Mouse (Mus musculus): ENCODE measurements at regions not wholly inside any gene's neighbourhood (a gene's known extent, or its start where the extent isn't known, plus 50 kb on each side); places are given as distances from the start of the nearest gene placed in this dataset.

DNA sequence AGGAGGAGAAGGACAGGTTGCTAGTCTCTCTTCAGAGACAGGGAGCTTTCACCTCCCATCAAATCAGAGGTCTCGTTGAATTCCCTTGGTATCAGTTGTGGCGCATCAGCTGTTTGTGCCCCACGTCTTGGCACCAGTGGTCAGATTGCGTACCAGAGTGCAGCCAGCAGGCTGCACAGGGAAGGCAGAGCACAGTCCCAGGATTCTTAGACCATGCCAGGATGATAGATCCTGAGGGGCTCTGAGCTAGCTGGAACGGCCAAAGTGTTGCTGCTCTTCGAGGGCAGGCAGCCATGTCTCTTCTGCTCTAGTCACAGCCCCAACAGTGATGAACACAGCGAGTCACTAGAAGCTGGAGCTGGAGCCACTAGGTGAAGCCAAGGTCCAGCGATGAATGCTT lies 167.2 kb downstream of the B3glct start:
- no peaks in the 10 kb centered on the region for H3K4me1 ChIP-seq (ENCODE audit: control insufficient read depth in 2 of 2, insufficient read depth in 2 of 2, low read length in 2 of 2)
- no peak overlapping the region for H3K9ac ChIP-seq (ENCODE audit: low read length)
- peaks cover 15% of the 10 kb centered on the region; the same call in 1 of the 2 replicates for H3K27me3 ChIP-seq (ENCODE audit: control insufficient read depth, insufficient read depth, low read length)
- no peaks in the 10 kb centered on the region for H3K36me3 ChIP-seq (ENCODE audit: control insufficient read depth, insufficient read depth, low read length)
- 71% methylated on average over 8 of the region's 8 CpGs for whole genome bisulfite sequencing
- H3K9me3 ChIP-seq (ENCODE audit: control insufficient read depth, low read length), result no peaks in the 10 kb centered on the region
- H3K4me2 ChIP-seq (ENCODE audit: low read length), result no peak overlapping the region
- H3K4me3 ChIP-seq (ENCODE audit: control insufficient read depth in 1 of 2, insufficient read depth in 1 of 2, low read depth in 1 of 2, low read length in 2 of 2), result no peak overlapping the region
- no peak overlapping the region for H3K27ac ChIP-seq (replicated peaks in 1 of 2; ENCODE audit: control insufficient read depth in 1 of 2, insufficient read depth in 1 of 2, low read depth in 2 of 2, low read length in 2 of 2)
- no peak for ATAC-seq (ENCODE audit: insufficient number of reproducible peaks, insufficient read depth, low FRiP score, low read depth)

DNA sequence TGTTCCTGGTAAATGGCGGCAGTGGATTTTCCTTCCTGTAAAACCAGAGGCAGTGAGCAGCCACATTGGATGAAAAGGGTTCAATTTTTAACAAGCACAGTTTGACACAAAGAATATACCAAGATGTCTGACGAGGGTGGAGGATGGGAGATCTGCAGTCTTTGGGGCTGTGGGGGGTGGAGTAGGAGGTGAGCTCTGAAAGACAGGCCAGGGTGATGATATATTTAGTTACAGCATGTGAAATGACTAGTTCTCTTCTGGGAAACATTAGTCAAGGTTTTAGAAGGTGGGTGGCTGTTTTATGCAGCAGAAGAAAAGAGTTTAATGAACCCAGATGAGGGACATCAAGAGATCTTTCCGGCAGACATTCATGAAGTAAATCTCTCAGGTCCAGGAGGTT lies 170.0 kb upstream of the Rxfp2 start:
- H3K9ac ChIP-seq (ENCODE audit: low read length), result no peak overlapping the region
- no peak overlapping the region for H3K4me2 ChIP-seq (ENCODE audit: low read length)
- no peaks in the 10 kb centered on the region for H3K9me3 ChIP-seq (ENCODE audit: control insufficient read depth, low read length)
- H3K36me3 ChIP-seq (ENCODE audit: control insufficient read depth, insufficient read depth, low read length), result no peaks in the 10 kb centered on the region
- H3K4me1 ChIP-seq (ENCODE audit: control insufficient read depth in 2 of 2, insufficient read depth in 2 of 2, low read length in 2 of 2), result no peaks in the 10 kb centered on the region; a peak in 1 of 4 replicates
- H3K27me3 ChIP-seq (ENCODE audit: control insufficient read depth, insufficient read depth, low read length), result peaks cover 11% of the 10 kb centered on the region; the same call in 1 of the 2 replicates
- no peak overlapping the region for H3K4me3 ChIP-seq (ENCODE audit: control insufficient read depth in 1 of 2, insufficient read depth in 1 of 2, low read depth in 1 of 2, low read length in 2 of 2)
- 87% methylated on average over 3 of the region's 3 CpGs for WGBS
- ATAC-seq (ENCODE audit: insufficient number of reproducible peaks, insufficient read depth, low FRiP score, low read depth), result no peak
- no peak overlapping the region for H3K27ac ChIP-seq (replicated peaks in 1 of 2; ENCODE audit: control insufficient read depth in 1 of 2, insufficient read depth in 1 of 2, low read depth in 2 of 2, low read length in 2 of 2)

DNA sequence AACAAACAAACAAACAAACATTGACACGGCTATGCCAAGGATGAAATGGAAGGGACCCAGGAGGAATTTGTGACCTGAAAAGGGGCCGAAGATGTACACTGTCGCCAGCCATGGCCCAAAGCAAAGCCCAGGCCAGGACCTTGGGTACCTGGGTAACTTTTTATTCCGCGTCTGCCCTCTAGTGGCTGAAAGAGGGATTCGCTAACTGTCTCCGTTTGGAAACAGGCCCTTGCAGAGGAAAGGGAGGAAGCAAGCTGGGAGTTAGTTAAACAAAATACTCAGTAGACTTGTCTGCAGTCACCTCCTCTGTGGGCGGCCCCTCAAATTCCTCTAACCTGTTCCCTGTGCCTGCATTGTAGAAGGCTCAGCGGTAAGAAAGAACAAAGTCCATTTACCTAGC lies 167.5 kb upstream of the Rxfp2 start:
- 13% methylated on average over 9 of the region's 9 CpGs for WGBS
- no peak overlapping the region for H3K4me2 ChIP-seq (ENCODE audit: low read length)
- H3K9me3 ChIP-seq (ENCODE audit: control insufficient read depth, low read length), result no peaks in the 10 kb centered on the region
- no peaks in the 10 kb centered on the region; the same call in 1 of the 2 replicates for H3K27me3 ChIP-seq (ENCODE audit: control insufficient read depth, insufficient read depth, low read length)
- no peak overlapping the region for H3K27ac ChIP-seq (replicated peaks in 1 of 2; ENCODE audit: control insufficient read depth in 1 of 2, insufficient read depth in 1 of 2, low read depth in 2 of 2, low read length in 2 of 2)
- H3K4me3 ChIP-seq (ENCODE audit: control insufficient read depth in 1 of 2, insufficient read depth in 1 of 2, low read depth in 1 of 2, low read length in 2 of 2), result no peak overlapping the region
- no peaks in the 10 kb centered on the region; a peak in 1 of 4 replicates for H3K4me1 ChIP-seq (ENCODE audit: control insufficient read depth in 2 of 2, insufficient read depth in 2 of 2, low read length in 2 of 2)
- ATAC-seq (ENCODE audit: insufficient number of reproducible peaks, insufficient read depth, low FRiP score, low read depth), result no peak
- no peak overlapping the region for H3K9ac ChIP-seq (ENCODE audit: low read length)
- no peaks in the 10 kb centered on the region for H3K36me3 ChIP-seq (ENCODE audit: control insufficient read depth, insufficient read depth, low read length)

DNA sequence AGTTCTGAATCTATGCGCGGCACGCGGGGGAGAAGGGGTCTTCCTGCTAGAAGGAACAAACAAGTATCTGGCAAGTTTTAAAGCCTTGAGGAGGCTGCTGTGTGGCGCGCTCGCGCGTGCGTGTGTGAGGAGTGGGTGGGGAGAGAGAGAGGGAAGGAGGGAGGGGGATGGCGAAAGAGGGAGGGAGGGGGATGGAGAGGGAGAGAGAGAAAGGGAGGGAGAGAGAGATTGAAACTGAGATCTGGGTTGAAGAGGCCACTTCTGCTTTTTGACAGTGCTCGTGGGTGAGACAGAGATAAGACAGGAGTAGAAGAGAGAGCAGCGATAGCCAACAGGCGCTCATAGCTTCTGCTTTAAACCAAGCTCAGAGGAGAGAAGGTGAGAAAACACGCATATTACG lies 166.0 kb upstream of the Rxfp2 start:
- no peaks in the 10 kb centered on the region for H3K36me3 ChIP-seq (ENCODE audit: control insufficient read depth, insufficient read depth, low read length)
- H3K4me1 ChIP-seq (ENCODE audit: control insufficient read depth in 2 of 2, insufficient read depth in 2 of 2, low read length in 2 of 2), result peaks cover 0 to 4% of the 10 kb centered on the region in 2 experiments; a peak in 2 of 4 replicates
- H3K9me3 ChIP-seq (ENCODE audit: control insufficient read depth, low read length), result no peaks in the 10 kb centered on the region
- H3K27ac ChIP-seq (replicated peaks in 1 of 2; ENCODE audit: control insufficient read depth in 1 of 2, insufficient read depth in 1 of 2, low read depth in 2 of 2, low read length in 2 of 2), result no peak overlapping the region
- H3K9ac ChIP-seq (ENCODE audit: low read length), result no peak overlapping the region
- H3K4me2 ChIP-seq (ENCODE audit: low read length), result peak overlapping the region; percentile 59
- no peaks in the 10 kb centered on the region; the same call in 1 of the 2 replicates for H3K27me3 ChIP-seq (ENCODE audit: control insufficient read depth, insufficient read depth, low read length)
- ATAC-seq (ENCODE audit: insufficient number of reproducible peaks, insufficient read depth, low FRiP score, low read depth), result no peak
- 13% methylated on average over 16 of the region's 16 CpGs for WGBS
- H3K4me3 ChIP-seq (ENCODE audit: control insufficient read depth in 1 of 2, insufficient read depth in 1 of 2, low read depth in 1 of 2, low read length in 2 of 2), result peak overlapping the region; percentile 21 to 25

DNA sequence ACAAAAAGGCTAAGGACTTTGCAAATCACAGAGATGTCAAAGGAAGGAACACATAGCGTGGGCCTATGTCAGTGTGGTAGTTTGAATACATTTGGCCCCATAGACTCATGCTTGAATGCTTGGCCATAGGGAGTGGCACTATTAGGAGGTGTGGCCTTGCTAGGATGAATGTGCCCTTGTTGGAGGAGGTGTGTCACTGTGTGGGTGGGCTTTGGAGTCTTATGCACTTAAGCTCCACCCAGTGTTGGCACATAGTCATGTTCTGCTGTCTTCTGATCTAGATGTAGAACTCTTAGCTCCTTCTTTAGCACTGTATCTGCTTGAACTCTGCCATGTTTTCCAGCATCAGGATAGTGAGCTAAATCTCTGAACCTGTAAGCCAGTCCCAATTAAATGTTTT lies 162.4 kb upstream of the Rxfp2 start:
- no peak overlapping the region for H3K4me3 ChIP-seq (ENCODE audit: control insufficient read depth in 1 of 2, insufficient read depth in 1 of 2, low read depth in 1 of 2, low read length in 2 of 2)
- WGBS, result 86% methylated on average over 1 of the region's 1 CpGs
- no peaks in the 10 kb centered on the region for H3K9me3 ChIP-seq (ENCODE audit: control insufficient read depth, low read length)
- no peak overlapping the region for H3K9ac ChIP-seq (ENCODE audit: low read length)
- H3K36me3 ChIP-seq (ENCODE audit: control insufficient read depth, insufficient read depth, low read length), result no peaks in the 10 kb centered on the region
- H3K27ac ChIP-seq (replicated peaks in 1 of 2; ENCODE audit: control insufficient read depth in 1 of 2, insufficient read depth in 1 of 2, low read depth in 2 of 2, low read length in 2 of 2), result no peak overlapping the region
- H3K27me3 ChIP-seq (ENCODE audit: control insufficient read depth, insufficient read depth, low read length), result no peaks in the 10 kb centered on the region; the same call in 1 of the 2 replicates
- H3K4me2 ChIP-seq (ENCODE audit: low read length), result no peak overlapping the region
- H3K4me1 ChIP-seq (ENCODE audit: control insufficient read depth in 2 of 2, insufficient read depth in 2 of 2, low read length in 2 of 2), result peaks cover 0 to 4% of the 10 kb centered on the region in 2 experiments; a peak in 2 of 4 replicates
- no peak for ATAC-seq (ENCODE audit: insufficient number of reproducible peaks, insufficient read depth, low FRiP score, low read depth)

DNA sequence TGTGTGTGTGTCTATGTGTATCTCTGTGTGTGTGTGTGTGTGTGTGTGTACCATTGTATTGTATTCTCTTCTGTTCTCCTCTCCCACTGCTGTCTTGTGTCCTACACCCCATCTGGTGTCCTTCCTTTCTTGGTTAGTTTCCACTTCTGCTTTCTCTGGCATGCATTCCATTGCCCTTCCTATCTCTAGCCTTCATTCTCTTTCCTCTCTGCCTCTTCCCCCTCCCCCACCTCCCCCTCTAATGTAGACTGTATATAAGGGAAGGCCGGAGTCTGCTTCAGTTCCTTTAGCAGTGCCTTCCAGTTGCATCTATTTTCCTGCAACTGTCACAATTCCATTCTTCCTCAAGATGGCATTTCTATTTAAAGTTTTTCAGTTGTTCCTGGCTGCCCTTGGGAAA lies 161.5 kb upstream of the Rxfp2 start:
- Histone ChIP-seq H3K4me2 (ENCODE audit: low read length) (no peak overlapping the region), H3K27me3 (ENCODE audit: control insufficient read depth, insufficient read depth, low read length) (no peaks in the 10 kb centered on the region; the same call in 1 of the 2 replicates), H3K36me3 (ENCODE audit: control insufficient read depth, insufficient read depth, low read length) (no peaks in the 10 kb centered on the region), H3K4me3 (ENCODE audit: control insufficient read depth in 1 of 2, insufficient read depth in 1 of 2, low read depth in 1 of 2, low read length in 2 of 2) (no peak overlapping the region), H3K9me3 (ENCODE audit: control insufficient read depth, low read length) (no peaks in the 10 kb centered on the region), H3K27ac (replicated peaks in 1 of 2; ENCODE audit: control insufficient read depth in 1 of 2, insufficient read depth in 1 of 2, low read depth in 2 of 2, low read length in 2 of 2) (no peak overlapping the region), H3K4me1 (ENCODE audit: control insufficient read depth in 2 of 2, insufficient read depth in 2 of 2, low read length in 2 of 2) (peaks cover 0 to 4% of the 10 kb centered on the region in 2 experiments; a peak in 2 of 4 replicates), H3K9ac (ENCODE audit: low read length) (no peak overlapping the region)
- 28% methylated on average over 1 of the region's 1 CpGs for WGBS
- no peak for ATAC-seq (ENCODE audit: insufficient number of reproducible peaks, insufficient read depth, low FRiP score, low read depth)

DNA sequence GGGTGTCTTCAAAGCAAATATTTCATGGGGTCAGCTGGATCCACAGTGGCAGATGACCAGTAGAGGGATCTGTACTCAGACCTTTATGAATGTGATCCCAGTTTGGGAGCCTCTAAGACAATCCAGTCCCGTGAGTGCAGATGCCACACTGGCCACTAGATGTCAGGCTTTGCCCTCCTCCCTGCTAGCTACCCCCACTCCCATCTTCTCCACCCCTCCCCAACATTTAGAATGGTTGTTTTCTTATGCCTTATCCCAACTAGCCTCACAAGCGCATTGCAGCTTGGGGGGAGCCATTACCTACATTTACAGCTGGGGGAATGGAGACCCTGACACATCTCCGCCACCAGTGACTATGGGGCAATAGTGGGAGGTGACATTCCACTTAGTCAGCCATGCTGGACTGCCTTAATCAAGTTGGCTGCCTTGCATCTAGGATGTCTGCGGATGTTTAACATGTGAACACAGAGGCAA lies 156.9 kb upstream of the Rxfp2 start:
- Histone ChIP-seq H3K4me2 (ENCODE audit: low read length) (no peak overlapping the region), H3K4me1 (ENCODE audit: control insufficient read depth in 2 of 2, insufficient read depth in 2 of 2, low read length in 2 of 2) (peaks cover 0 to 4% of the 10 kb centered on the region in 2 experiments; a peak in 1 of 4 replicates), H3K36me3 (ENCODE audit: control insufficient read depth, insufficient read depth, low read length) (no peaks in the 10 kb centered on the region), H3K4me3 (ENCODE audit: control insufficient read depth in 1 of 2, insufficient read depth in 1 of 2, low read depth in 1 of 2, low read length in 2 of 2) (no peak overlapping the region), H3K9me3 (ENCODE audit: control insufficient read depth, low read length) (no peaks in the 10 kb centered on the region), H3K9ac (ENCODE audit: low read length) (no peak overlapping the region), H3K27ac (replicated peaks in 1 of 2; ENCODE audit: control insufficient read depth in 1 of 2, insufficient read depth in 1 of 2, low read depth in 2 of 2, low read length in 2 of 2) (no peak overlapping the region), H3K27me3 (ENCODE audit: control insufficient read depth, insufficient read depth, low read length) (no peaks in the 10 kb centered on the region)
- 47% methylated on average over 4 of the region's 4 CpGs for WGBS
- no peak for ATAC-seq (ENCODE audit: insufficient number of reproducible peaks, insufficient read depth, low FRiP score, low read depth)

DNA sequence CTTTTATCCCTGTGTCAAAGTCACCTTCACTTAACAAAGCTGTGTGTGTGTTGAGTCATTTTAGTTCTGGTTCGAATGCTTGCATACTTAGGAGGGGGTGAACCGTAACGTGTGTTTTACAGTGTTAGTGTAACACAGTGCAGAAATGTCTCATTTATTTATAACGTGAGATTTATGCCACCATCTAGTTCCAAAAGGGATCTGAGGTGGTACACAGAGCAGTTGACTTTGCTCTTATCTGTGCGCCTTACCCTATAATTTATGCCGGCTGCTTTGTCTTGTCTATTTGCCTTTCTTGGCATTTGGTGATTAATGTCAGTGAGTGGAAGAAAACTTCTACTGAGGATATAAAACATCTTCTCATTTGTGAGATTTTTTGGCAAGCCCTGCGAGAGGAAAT lies 150.5 kb upstream of the Rxfp2 start:
- Histone ChIP-seq H3K36me3 (ENCODE audit: control insufficient read depth, insufficient read depth, low read length) (no peaks in the 10 kb centered on the region), H3K27me3 (ENCODE audit: control insufficient read depth, insufficient read depth, low read length) (no peaks in the 10 kb centered on the region), H3K27ac (replicated peaks in 1 of 2; ENCODE audit: control insufficient read depth in 1 of 2, insufficient read depth in 1 of 2, low read depth in 2 of 2, low read length in 2 of 2) (no peak overlapping the region), H3K4me3 (ENCODE audit: control insufficient read depth in 1 of 2, insufficient read depth in 1 of 2, low read depth in 1 of 2, low read length in 2 of 2) (no peak overlapping the region), H3K4me1 (ENCODE audit: control insufficient read depth in 2 of 2, insufficient read depth in 2 of 2, low read length in 2 of 2) (no peaks in the 10 kb centered on the region), H3K9ac (ENCODE audit: low read length) (no peak overlapping the region), H3K4me2 (ENCODE audit: low read length) (no peak overlapping the region), H3K9me3 (ENCODE audit: control insufficient read depth, low read length) (no peaks in the 10 kb centered on the region)
- no peak for ATAC-seq (ENCODE audit: insufficient number of reproducible peaks, insufficient read depth, low FRiP score, low read depth)
- 79% methylated on average over 7 of the region's 7 CpGs for WGBS
